Mouse (Mus musculus) intestine, embryonic 15.5 days (tissue): ENCODE results near the gene Wdr27. TPM values are rescaled to one million over a fixed set of nuclear protein-coding genes. Genes with fewer than 3 reads are reported as not detected.
A peak's percentile ranks its signal among the peaks of the same experiment; 100 is the strongest.
"Not testable (repeated sequence)": the region's sequence is repeated elsewhere in the genome, so short reads cannot be mapped to it uniquely, and the experiment has no call there.

Experiments
- ATAC-seq: fragments of 200-750 bp; cut with Nextera tagmentation; 2 replicates; pipeline ENCODE4 v1.8.0; 2017; ENCODE audit warnings: moderate TSS enrichment, moderate library complexity
- H3K27ac ChIP-seq: fragments of 300-500 bp; sonication (generic); 2 replicates; pipeline ENCODE4 v1.5.1; 2015; ENCODE audit warnings: mild to moderate bottlenecking, inconsistent platforms
- H3K27me3 ChIP-seq: fragments of 300-500 bp; sonication (generic); replicated peaks from 2 replicates; pipeline ENCODE4 v1.6.1; 2015; ENCODE audit warnings: inconsistent platforms
- H3K36me3 ChIP-seq: fragments of 300-500 bp; sonication (generic); 2 replicates; pipeline ENCODE4 v1.6.1; 2015; ENCODE audit warnings: inconsistent platforms
- H3K4me1 ChIP-seq: fragments of 300-500 bp; sonication (generic); replicated peaks from 2 replicates; pipeline ENCODE4 v1.6.1; 2015; ENCODE audit warnings: inconsistent platforms
- H3K4me2 ChIP-seq: fragments of 300-500 bp; sonication (generic); replicated peaks from 2 replicates; pipeline ENCODE4 v1.6.1; 2015; ENCODE audit warnings: mild to moderate bottlenecking, inconsistent platforms
- H3K4me3 ChIP-seq: fragments of 300-500 bp; sonication (generic); replicated peaks from 2 replicates; pipeline ENCODE4 v1.5.1; 2015; ENCODE audit warnings: inconsistent platforms
- H3K9ac ChIP-seq: fragments of 300-500 bp; sonication (generic); 2 replicates; pipeline ENCODE4 v1.6.1; 2015; ENCODE audit warnings: inconsistent platforms
- H3K9me3 ChIP-seq: fragments of 300-500 bp; sonication (generic); 2 replicates; pipeline ENCODE4 v1.6.1; 2016; ENCODE audit warnings: inconsistent platforms
- WGBS: fragments of 180-500 bp; shearing (Covaris S2); methylation state at CpG from one replicate; pipeline ENCODE4 v1.1.7; 2015; 5-methylcytosine and 5-hydroxymethylcytosine counted together
- polyA plus RNA-seq: library from polyadenylated mRNA; unstranded; fragments of >200 nt; fragmentation: Nextera tagmentation; extraction: Ambion mirVana; gene quantifications from 2 replicates; pipeline ENCODE4 v1.2.1, GENCODE M21; 2015

The Wdr27 gene
- polyA plus RNA-seq, 1 experiment from 2014 or later: 8.0 TPM

- not testable (repeated sequence) for H3K9ac ChIP-seq, H3K4me2 ChIP-seq, H3K27ac ChIP-seq, H3K9me3 ChIP-seq, H3K27me3 ChIP-seq, H3K4me3 ChIP-seq, ATAC-seq, H3K4me1 ChIP-seq, H3K36me3 ChIP-seq
Observed at GRCm38 (mm10) chr17:14895058-14895457, 47.9 kb downstream of the Wdr27 start.

GRCm38 (mm10) chr17:14886933-14887332, 56.0 kb downstream of the Wdr27 start:
- Histone ChIP-seq H3K27ac (no peak overlapping the region), H3K9ac (no peak overlapping the region), H3K36me3 (no peaks in the 10 kb centered on the region), H3K4me1 (peaks cover 4% of the 10 kb centered on the region; the same call in 1 of the 2 replicates), H3K27me3 (no peaks in the 10 kb centered on the region), H3K4me3 (no peak overlapping the region), H3K4me2 (no peak overlapping the region), H3K9me3 (no peaks in the 10 kb centered on the region)
- 31% methylated on average over 2 of the region's 2 CpGs for WGBS
- ATAC-seq: peak; percentile 47; the same call in 1 of the 2 replicates

GRCm38 (mm10) chr17:14874656-14875204, 68.2 kb downstream of the Wdr27 start:
- WGBS: 84% methylated on average over 2 of the region's 2 CpGs
- ATAC-seq: no peak

GRCm38 (mm10) chr17:14860220-14860619, 82.7 kb downstream of the Wdr27 start:
- 76% methylated on average over 1 of the region's 1 CpGs for WGBS
- no peak overlapping the region for H3K27ac ChIP-seq
- no peak for ATAC-seq

More at GRCm38 (mm10) chr17:14874656-14875204, 68.2 kb downstream of the Wdr27 start:
- H3K4me2 ChIP-seq: no peak overlapping the region
- no peak overlapping the region for H3K4me3 ChIP-seq
- no peak overlapping the region for H3K27ac ChIP-seq
- H3K9ac ChIP-seq: no peak overlapping the region
- no peaks in the 10 kb centered on the region for H3K9me3 ChIP-seq
- no peaks in the 10 kb centered on the region for H3K36me3 ChIP-seq
- H3K4me1 ChIP-seq: no peaks in the 10 kb centered on the region
- H3K27me3 ChIP-seq: no peaks in the 10 kb centered on the region

GRCm38 (mm10) chr17:14847709-14848108, 95.2 kb downstream of the Wdr27 start:
- 66% methylated on average over 3 of the region's 3 CpGs for WGBS
- Histone ChIP-seq H3K4me3 (no peak overlapping the region), H3K4me1 (no peaks in the 10 kb centered on the region), H3K9ac (no peak overlapping the region), H3K27me3 (no peaks in the 10 kb centered on the region), H3K27ac (no peak overlapping the region), H3K4me2 (no peak overlapping the region), H3K9me3 (no peaks in the 10 kb centered on the region), H3K36me3 (no peaks in the 10 kb centered on the region)
- ATAC-seq: no peak

More at GRCm38 (mm10) chr17:14860220-14860619, 82.7 kb downstream of the Wdr27 start:
- no peaks in the 10 kb centered on the region for H3K36me3 ChIP-seq
- H3K9me3 ChIP-seq: no peaks in the 10 kb centered on the region
- no peaks in the 10 kb centered on the region for H3K27me3 ChIP-seq
- no peaks in the 10 kb centered on the region for H3K4me1 ChIP-seq
- no peak overlapping the region for H3K4me2 ChIP-seq
- H3K4me3 ChIP-seq: no peak overlapping the region
- H3K9ac ChIP-seq: no peak overlapping the region

- H3K27ac ChIP-seq: peak overlapping the region; percentile 41; the same call in 1 of the 2 replicates
- no peaks in the 10 kb centered on the region for H3K27me3 ChIP-seq
- no peaks in the 10 kb centered on the region for H3K36me3 ChIP-seq
- WGBS: 37% methylated on average over 5 of the region's 5 CpGs
- H3K9me3 ChIP-seq: no peaks in the 10 kb centered on the region
- H3K4me3 ChIP-seq: no peak overlapping the region
- peak; percentile 49 for ATAC-seq
- H3K4me2 ChIP-seq: no peak overlapping the region
- H3K4me1 ChIP-seq: no peaks in the 10 kb centered on the region
- no peak overlapping the region for H3K9ac ChIP-seq
Observed at GRCm38 (mm10) chr17:14846880-14847279, 96.1 kb downstream of the Wdr27 start.

- H3K9ac ChIP-seq: no peak overlapping the region
- no peak overlapping the region for H3K4me3 ChIP-seq
- no peaks in the 10 kb centered on the region for H3K27me3 ChIP-seq
- 63% methylated on average over 6 of the region's 6 CpGs for WGBS
- no peaks in the 10 kb centered on the region for H3K4me1 ChIP-seq
- no peak overlapping the region for H3K27ac ChIP-seq
- H3K36me3 ChIP-seq: no peaks in the 10 kb centered on the region
- H3K9me3 ChIP-seq: no peaks in the 10 kb centered on the region
- H3K4me2 ChIP-seq: no peak overlapping the region
- no peak for ATAC-seq
Observed at GRCm38 (mm10) chr17:14826715-14827295, 116.2 kb downstream of the Wdr27 start.

GRCm38 (mm10) chr17:14824938-14825337, 118.0 kb downstream of the Wdr27 start:
- Histone ChIP-seq H3K4me2 (no peak overlapping the region), H3K36me3 (no peaks in the 10 kb centered on the region), H3K27ac (no peak overlapping the region), H3K4me1 (no peaks in the 10 kb centered on the region), H3K9ac (no peak overlapping the region), H3K4me3 (no peak overlapping the region), H3K27me3 (no peaks in the 10 kb centered on the region), H3K9me3 (no peaks in the 10 kb centered on the region)
- no peak for ATAC-seq
- WGBS: 66% methylated on average over 5 of the region's 5 CpGs

GRCm38 (mm10) chr17:14817975-14818374, 125.0 kb downstream of the Wdr27 start:
- no peak overlapping the region for H3K9ac ChIP-seq
- no peak overlapping the region for H3K27ac ChIP-seq
- 80% methylated on average over 2 of the region's 2 CpGs for WGBS
- no peak overlapping the region for H3K4me3 ChIP-seq
- H3K4me2 ChIP-seq: no peak overlapping the region
- no peaks in the 10 kb centered on the region for H3K4me1 ChIP-seq
- no peak for ATAC-seq
- no peaks in the 10 kb centered on the region for H3K27me3 ChIP-seq
- H3K36me3 ChIP-seq: no peaks in the 10 kb centered on the region
- H3K9me3 ChIP-seq: no peaks in the 10 kb centered on the region

- H3K27me3 ChIP-seq: no peaks in the 10 kb centered on the region
- H3K36me3 ChIP-seq: no peaks in the 10 kb centered on the region
- no peak overlapping the region for H3K9ac ChIP-seq
- no peak overlapping the region for H3K4me3 ChIP-seq
- ATAC-seq: no peak
- no peak overlapping the region for H3K4me2 ChIP-seq
- H3K4me1 ChIP-seq: no peaks in the 10 kb centered on the region
- 76% methylated on average over 3 of the region's 3 CpGs for whole genome bisulfite sequencing
- H3K27ac ChIP-seq: no peak overlapping the region
- no peaks in the 10 kb centered on the region for H3K9me3 ChIP-seq
Observed at GRCm38 (mm10) chr17:14816107-14816506, 126.9 kb downstream of the Wdr27 start.

GRCm38 (mm10) chr17:14815304-14815703, 127.7 kb downstream of the Wdr27 start:
- no peaks in the 10 kb centered on the region for H3K36me3 ChIP-seq
- H3K4me3 ChIP-seq: no peak overlapping the region
- 78% methylated on average over 5 of the region's 5 CpGs for WGBS
- no peak overlapping the region for H3K4me2 ChIP-seq
- no peaks in the 10 kb centered on the region for H3K4me1 ChIP-seq
- H3K9me3 ChIP-seq: no peaks in the 10 kb centered on the region
- ATAC-seq: no peak
- H3K27ac ChIP-seq: no peak overlapping the region
- H3K27me3 ChIP-seq: no peaks in the 10 kb centered on the region
- H3K9ac ChIP-seq: no peak overlapping the region

GRCm38 (mm10) chr17:14812631-14813030, 130.3 kb downstream of the Wdr27 start:
- ATAC-seq: no peak

GRCm38 (mm10) chr17:14812033-14812432, 130.9 kb downstream of the Wdr27 start:
- ATAC-seq: no peak
- Histone ChIP-seq H3K9ac (no peak overlapping the region), H3K4me1 (no peaks in the 10 kb centered on the region), H3K9me3 (no peaks in the 10 kb centered on the region), H3K27ac (no peak overlapping the region), H3K36me3 (no peaks in the 10 kb centered on the region), H3K4me3 (no peak overlapping the region), H3K4me2 (no peak overlapping the region), H3K27me3 (no peaks in the 10 kb centered on the region)
- whole genome bisulfite sequencing: 84% methylated on average over 8 of the region's 8 CpGs

More at GRCm38 (mm10) chr17:14812631-14813030, 130.3 kb downstream of the Wdr27 start:
- Histone ChIP-seq H3K4me1 (no peaks in the 10 kb centered on the region), H3K9ac (no peak overlapping the region), H3K4me2 (no peak overlapping the region), H3K9me3 (no peaks in the 10 kb centered on the region), H3K36me3 (no peaks in the 10 kb centered on the region), H3K27me3 (no peaks in the 10 kb centered on the region), H3K4me3 (no peak overlapping the region), H3K27ac (no peak overlapping the region)
- 69% methylated on average over 6 of the region's 6 CpGs for WGBS
